Mouse (Mus musculus) left cerebral cortex, adult 18-20 months (tissue): ENCODE measurements around the gene Cdh20. TPM values are rescaled to one million over a fixed set of nuclear protein-coding genes. Genes with fewer than 3 reads are reported as not detected.

Source experiments
- DNase-seq, 2 experiments: peaks; one replicate each; pipeline ENCODE4 v3.0.0; 2021 to 2022; ENCODE audit warnings: low spot score in 2 of 2, mixed read lengths in 1 of 2
- long read RNA-seq, 2 experiments: library from polyadenylated mRNA; stranded (forward); transcript quantifications; one replicate each; pipeline ENCODE4 v2.0.0; 2021
- total RNA-seq, 2 experiments: library from RNA; stranded (reverse); gene quantifications; 2 replicates each; pipeline ENCODE4 v1.2.3; 2021

The Cdh20 gene
- 10 to 100 TPM; 18.2 to 18.8 TPM for total RNA-seq
- long read RNA-seq, experiment 1, full-length matches to known transcripts: 4 of 8 reads
- long read RNA-seq, experiment 1, partial matches to known transcripts: 3 of 8 reads
- long read RNA-seq, experiment 1, other reads (novel, unspliced or antisense): 1 of 8 reads
- long read RNA-seq, experiment 2, full-length matches to known transcripts: 2 of 4 reads
- long read RNA-seq, experiment 2, partial matches to known transcripts: 2 of 4 reads
- long read RNA-seq, experiment 2, other reads (novel, unspliced or antisense): 0 of 4 reads

GRCm38 (mm10) chr1:104768371-104769249 lies at the start of gene Cdh20:
Gene Cdh20, plus strand, starts transcription at chr1:104768529.
- peak in 1 of 2 experiments; percentile 40 for DNase-seq

- no peak for DNase-seq
Measured at GRCm38 (mm10) chr1:104746816-104747215, 21.5 kb upstream of the Cdh20 start.

GRCm38 (mm10) chr1:104747438-104747837 lies 20.9 kb upstream of the Cdh20 start:
- no peak for DNase-seq

- DNase-seq: peak; percentile 38 to 70
Measured at GRCm38 (mm10) chr1:104754483-104754882, 13.8 kb upstream of the Cdh20 start.

- no peak for DNase-seq
Measured at GRCm38 (mm10) chr1:104755896-104756295, 12.4 kb upstream of the Cdh20 start.

- DNase-seq: peak; percentile 41 to 60
Measured at GRCm38 (mm10) chr1:104769250-104769607, 900 bp downstream of the Cdh20 start.

- DNase-seq: peak in 1 of 2 experiments; percentile 7
Measured at GRCm38 (mm10) chr1:104771937-104772336, 3.6 kb downstream of the Cdh20 start.

GRCm38 (mm10) chr1:104773207-104773606 lies 4.9 kb downstream of the Cdh20 start:
- DNase-seq: no peak

GRCm38 (mm10) chr1:104793488-104793887 lies 25.2 kb downstream of the Cdh20 start:
- DNase-seq: no peak

GRCm38 (mm10) chr1:104796146-104796545 lies 27.8 kb downstream of the Cdh20 start:
- DNase-seq: no peak

GRCm38 (mm10) chr1:104797139-104797538 lies 28.8 kb downstream of the Cdh20 start:
- no peak for DNase-seq

GRCm38 (mm10) chr1:104804746-104805145 lies 36.4 kb downstream of the Cdh20 start:
- peak; percentile 5 to 8 for DNase-seq

- DNase-seq: no peak
Measured at GRCm38 (mm10) chr1:104807214-104807613, 38.9 kb downstream of the Cdh20 start.

- no peak for DNase-seq
Measured at GRCm38 (mm10) chr1:104817510-104817909, 49.2 kb downstream of the Cdh20 start.

GRCm38 (mm10) chr1:104828106-104828505 lies 59.8 kb downstream of the Cdh20 start:
- no peak for DNase-seq

GRCm38 (mm10) chr1:104838206-104838915 lies 70.0 kb downstream of the Cdh20 start:
- DNase-seq: no peak

GRCm38 (mm10) chr1:104839051-104839450 lies 70.7 kb downstream of the Cdh20 start:
- DNase-seq: no peak

GRCm38 (mm10) chr1:104848256-104848919 lies 80.1 kb downstream of the Cdh20 start:
- no peak for DNase-seq

GRCm38 (mm10) chr1:104848920-104849272 lies 80.6 kb downstream of the Cdh20 start:
- no peak for DNase-seq

- DNase-seq: no peak
Measured at GRCm38 (mm10) chr1:104877384-104877783, 109.1 kb downstream of the Cdh20 start.

GRCm38 (mm10) chr1:104901815-104902214 lies 133.5 kb downstream of the Cdh20 start:
- no peak for DNase-seq
